Mouse (Mus musculus): ENCODE measurements around the gene Atp5mpl. TPM values are rescaled to one million over a fixed set of nuclear protein-coding genes. Genes with fewer than 3 reads are reported as not detected.

Gene Atp5mpl
- 250 TPM for polyA plus RNA-seq (2017; shearing (Covaris generic))

DNA sequence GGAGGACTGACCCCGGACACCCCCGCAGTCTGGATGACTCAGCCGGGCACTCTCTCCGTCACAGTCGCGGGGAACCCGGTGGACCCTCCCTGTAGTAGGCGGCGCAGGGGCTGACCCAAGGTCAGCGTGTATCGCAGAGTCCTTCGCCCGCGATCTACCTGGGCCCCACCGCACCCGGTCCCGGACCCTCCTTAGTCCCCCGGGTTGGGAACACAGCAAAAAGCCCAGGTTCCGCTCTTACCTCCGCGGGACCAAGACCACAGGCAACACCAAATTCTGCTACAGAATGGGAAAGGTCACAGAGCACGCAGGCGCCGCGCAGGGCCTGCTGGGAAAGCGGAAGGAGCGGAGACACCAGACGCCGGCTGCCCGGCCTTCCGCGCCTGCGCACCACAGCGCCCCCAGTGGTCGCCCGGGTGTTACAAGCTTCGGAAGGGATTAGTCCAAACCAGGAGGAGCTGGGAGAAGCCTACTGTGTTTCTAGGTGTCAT is at the start of gene Atp5mpl:
Atp5mpl (minus strand) TSS at position 295 of the 491 bp plus-strand sequence.

DNA sequence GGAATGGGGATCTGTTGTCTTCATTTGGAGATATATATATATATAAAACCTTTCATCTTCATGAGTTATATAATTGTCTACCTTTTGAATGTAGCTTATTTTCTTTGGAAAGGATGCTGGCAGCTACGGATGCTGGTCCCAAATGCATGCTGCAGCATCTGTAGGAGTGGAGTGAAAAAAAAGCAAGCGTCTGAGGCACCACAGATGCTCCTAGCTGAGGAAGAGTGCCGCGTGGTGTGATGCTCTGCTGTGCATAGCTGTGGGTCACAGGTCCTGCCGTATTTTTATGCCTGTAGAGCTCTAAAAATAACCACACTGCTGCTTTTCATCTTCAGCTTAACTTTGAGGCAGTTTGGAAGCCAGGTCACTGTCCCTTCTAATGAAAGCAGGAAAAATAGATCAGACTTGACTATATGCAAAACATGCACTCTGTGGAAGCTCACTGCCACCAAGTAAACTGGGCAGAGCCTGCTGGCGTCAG is 14.2 kb upstream of the Atp5mpl start, which contains the start of gene Rd3l:
Rd3l (minus strand) TSS at position 431 of the 481 bp plus-strand sequence.

DNA sequence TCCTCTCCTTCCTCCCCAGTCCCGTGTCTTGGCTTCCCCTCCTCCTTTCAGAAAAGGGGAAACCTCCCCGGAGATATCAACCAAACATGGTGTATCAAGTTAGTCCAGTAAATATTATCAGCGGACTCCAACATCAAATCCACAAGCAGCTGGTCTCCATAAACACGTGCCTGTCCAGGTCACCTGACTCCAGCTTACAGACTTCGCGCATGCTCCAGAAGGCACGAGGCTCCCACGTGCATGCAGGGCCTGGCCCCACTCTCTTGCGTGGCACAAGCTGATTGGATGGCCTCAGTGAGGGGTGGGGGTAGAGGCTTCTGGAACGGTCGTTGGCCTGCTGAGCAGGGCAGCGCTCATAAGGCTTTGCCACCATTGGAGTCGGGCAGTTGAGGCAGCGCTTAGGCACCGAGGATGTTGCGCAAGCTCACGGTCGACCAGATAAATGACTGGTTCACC is 4.5 kb upstream of the Atp5mpl start, which contains the start of gene Tdrd9:
Tdrd9 (plus strand) TSS at position 329 of the 456 bp plus-strand sequence.

Other genes with a start within 250 kb of the Atp5mpl start
- gene Klc1, start 208.1 kb downstream of the Atp5mpl start, polyA plus RNA-seq (2017; shearing (Covaris generic)) = 16.4 TPM
- gene Xrcc3, start 153.1 kb downstream of the Atp5mpl start, polyA plus RNA-seq (2017; shearing (Covaris generic)) = 4.9 TPM
- gene Zfyve21, start 152.8 kb downstream of the Atp5mpl start, polyA plus RNA-seq (2017; shearing (Covaris generic)) = 9.0 TPM
- 4.8 TPM for gene Ppp1r13b, start 58.9 kb downstream of the Atp5mpl start, polyA plus RNA-seq (2017; shearing (Covaris generic))
- gene Tdrd9, start 4.6 kb upstream of the Atp5mpl start, polyA plus RNA-seq (2017; shearing (Covaris generic)) = not detected
- not detected for gene Rd3l, start 14.3 kb upstream of the Atp5mpl start, polyA plus RNA-seq (2017; shearing (Covaris generic))
- not detected for gene Aspg, start 139.7 kb upstream of the Atp5mpl start, polyA plus RNA-seq (2017; shearing (Covaris generic))
- gene Kif26a, start 179.2 kb upstream of the Atp5mpl start, polyA plus RNA-seq (2017; shearing (Covaris generic)) = not detected